Mouse (Mus musculus) erythroblast, embryonic 14.5 days (primary cell): ENCODE measurements around the gene Fgfr2.

Source experiments
- GATA1 ChIP-seq: IDR thresholded peaks from 2 replicates; pipeline ENCODE4 v1.6.1; 2012; ENCODE audit warnings: low read length, inconsistent platforms, mixed read lengths
- TAL1 ChIP-seq: IDR thresholded peaks from 3 replicates; pipeline ENCODE4 v1.6.1; 2012; ENCODE audit warnings: low read length, inconsistent platforms, mixed read lengths

- TF ChIP-seq TAL1, result no peak
- TF ChIP-seq GATA1, result no peak
These were observed 762.8 kb downstream of the Fgfr2 start for GRCm38 (mm10) chr7:132360336-132360735.
